Mouse (Mus musculus) G1E (cell line): ENCODE measurements around the gene Serping1. TPM values are rescaled to one million over a fixed set of nuclear protein-coding genes. Genes with fewer than 3 reads are reported as not detected.

Source experiments
- ATAC-seq: 2 replicates; pipeline ENCODE4 v1.8.0; 2016; ENCODE audit warnings: mild to moderate bottlenecking; ENCODE audit not compliant: insufficient number of reproducible peaks, poor library complexity, low FRiP score, severe bottlenecking; ENCODE audit errors: extremely low read depth
- DNase-seq: peaks from one replicate; pipeline ENCODE4 v3.0.0; 2012; ENCODE audit warnings: low spot score
- H3K27me3 ChIP-seq: 2 replicates; pipeline ENCODE4 v1.6.1; 2012; ENCODE audit warnings: mild to moderate bottlenecking, low read length, inconsistent platforms; ENCODE audit not compliant: insufficient read depth
- H3K36me3 ChIP-seq: replicated peaks from 2 replicates; pipeline ENCODE3; 2012; ENCODE audit warnings: mild to moderate bottlenecking, inconsistent platforms
- H3K4me1 ChIP-seq: 2 replicates; pipeline ENCODE4 v1.6.1; 2012; ENCODE audit warnings: low read depth, low read length, inconsistent platforms, mixed read lengths; ENCODE audit not compliant: insufficient read depth
- H3K4me3 ChIP-seq: 2 replicates; pipeline ENCODE4 v1.5.1; 2012; ENCODE audit warnings: low read depth, mild to moderate bottlenecking, inconsistent platforms, low read length, moderate library complexity, mixed read lengths
- H3K9me3 ChIP-seq: replicated peaks from 2 replicates; pipeline ENCODE4 v1.6.1; 2012; ENCODE audit warnings: inconsistent platforms
- CTCF ChIP-seq: IDR thresholded peaks from 2 replicates; pipeline ENCODE4 v1.5.1; 2012; ENCODE audit warnings: low read depth, low read length, inconsistent platforms, mixed read lengths
- GATA1 ChIP-seq: IDR thresholded peaks from 2 replicates; pipeline ENCODE4 v1.6.1; 2012; ENCODE audit warnings: borderline replicate concordance, low read length, inconsistent platforms, mixed read lengths
- GATA2 ChIP-seq: IDR thresholded peaks from 2 replicates; pipeline ENCODE4 v1.6.1; 2012; ENCODE audit warnings: low read depth, low read length, inconsistent platforms, borderline replicate concordance
- POLR2AphosphoS5 ChIP-seq: IDR thresholded peaks from 2 replicates; pipeline ENCODE4 v1.6.1; 2012; ENCODE audit warnings: low read depth, low read length, inconsistent platforms; ENCODE audit not compliant: insufficient replicate concordance
- TAL1 ChIP-seq: conservative IDR thresholded peaks from 2 replicates; pipeline ENCODE4 v1.6.1; 2012; ENCODE audit warnings: low read depth, low read length, inconsistent platforms, mixed read lengths
- polyA plus RNA-seq: library from polyadenylated mRNA; stranded (reverse); fragments of >175 nt; gene quantifications from 2 replicates; pipeline ENCODE4 v1.2.3, GENCODE M21; 2012
- total RNA-seq, 2 experiments: library from RNA; stranded (forward) in 1 of 2; stranded (reverse) in 1 of 2; fragments of 200-1000 nt in 1 of 2; fragments of >200 nt in 1 of 2; fragmentation: Nextera tagmentation in 1 of 2; gene quantifications; 2 replicates each; pipeline ENCODE4 v1.2.3; 2014 to 2017

Gene Serping1
- total and polyA plus RNA-seq, 3 experiments = not detected

GRCm38 (mm10) chr2:84721182-84721581, 54.1 kb downstream of the Serping1 start:
- TF ChIP-seq TAL1 (no peak), CTCF (no peak), GATA1 (no peak)
- H3K36me3 ChIP-seq = peaks cover 44% of the 10 kb centered on the region
- peaks cover 52% of the 10 kb centered on the region for H3K4me1 ChIP-seq
- no peak for ATAC-seq
- no peak overlapping the region for H3K4me3 ChIP-seq
- no peak for DNase-seq
- H3K9me3 ChIP-seq = no peaks in the 10 kb centered on the region
- no peaks in the 10 kb centered on the region for H3K27me3 ChIP-seq

GRCm38 (mm10) chr2:84720718-84721117, 54.5 kb downstream of the Serping1 start:
- Histone ChIP-seq H3K9me3 (no peaks in the 10 kb centered on the region), H3K4me3 (no peak overlapping the region), H3K36me3 (peaks cover 42% of the 10 kb centered on the region), H3K4me1 (peaks cover 52% of the 10 kb centered on the region), H3K27me3 (no peaks in the 10 kb centered on the region)
- DNase-seq (no peak), ATAC-seq (no peak)
- TF ChIP-seq TAL1 (no peak), GATA2 (no peak), GATA1 (no peak), CTCF (no peak), POLR2AphosphoS5 (no peak)

- H3K27me3 ChIP-seq = no peaks in the 10 kb centered on the region
- peaks cover 17% of the 10 kb centered on the region for H3K36me3 ChIP-seq
- peaks cover 41% of the 10 kb centered on the region for H3K4me1 ChIP-seq
- TF ChIP-seq POLR2AphosphoS5 (no peak), GATA1 (no peak), CTCF (no peak), GATA2 (no peak), TAL1 (no peak)
- H3K4me3 ChIP-seq = no peak overlapping the region
- no peak for DNase-seq
- no peaks in the 10 kb centered on the region for H3K9me3 ChIP-seq
- ATAC-seq = no peak
These were observed 57.9 kb downstream of the Serping1 start for GRCm38 (mm10) chr2:84717357-84717756.

GRCm38 (mm10) chr2:84716423-84717355, 58.6 kb downstream of the Serping1 start:
- no peak for TF ChIP-seq POLR2AphosphoS5
- no peak for TF ChIP-seq GATA1
- no peak for TF ChIP-seq CTCF
- TF ChIP-seq GATA2 = no peak
- no peak for TF ChIP-seq TAL1
- ATAC-seq (no peak), DNase-seq (no peak)
- H3K4me3 ChIP-seq = peak overlapping the region; percentile 90; the same call in 1 of the 2 replicates
- no peaks in the 10 kb centered on the region for H3K27me3 ChIP-seq
- peaks cover 39% of the 10 kb centered on the region for H3K4me1 ChIP-seq
- H3K36me3 ChIP-seq = peaks cover 16% of the 10 kb centered on the region
- H3K9me3 ChIP-seq = no peaks in the 10 kb centered on the region

- no peaks in the 10 kb centered on the region for H3K9me3 ChIP-seq
- peaks cover 30% of the 10 kb centered on the region for H3K4me1 ChIP-seq
- no peaks in the 10 kb centered on the region for H3K27me3 ChIP-seq
- ATAC-seq (peak; percentile 94), DNase-seq (peak; percentile 84)
- H3K36me3 ChIP-seq = peaks cover 12% of the 10 kb centered on the region
- TF ChIP-seq TAL1 (no peak), GATA2 (no peak), GATA1 (no peak), POLR2AphosphoS5 (no peak), CTCF (no peak)
- peak overlapping the region; percentile 90 for H3K4me3 ChIP-seq
These were observed 59.5 kb downstream of the Serping1 start for GRCm38 (mm10) chr2:84715562-84716361.

Other genes with a start within 250 kb of the Serping1 start
- 67.8 and 83.0 TPM in 2 replicates for gene Ctnnd1, start 124.7 kb downstream of the Serping1 start, total RNA-seq (2014; fragmentation: Nextera tagmentation)
- 25.3 and 29.8 TPM in 2 replicates for gene Ctnnd1, start 124.7 kb downstream of the Serping1 start, total RNA-seq (2017)
- 9.6 and 13.8 TPM in 2 replicates for gene Ctnnd1, start 124.7 kb downstream of the Serping1 start, polyA plus RNA-seq
- gene Btbd18, start 116.4 kb downstream of the Serping1 start, total RNA-seq (2014; fragmentation: Nextera tagmentation) = not detected in 2 replicates
- 0.12 and 0.16 TPM in 2 replicates for gene Btbd18, start 116.4 kb downstream of the Serping1 start, total RNA-seq (2017)
- not detected in 2 replicates for gene Btbd18, start 116.4 kb downstream of the Serping1 start, polyA plus RNA-seq
- gene Selenoh, start 104.7 kb downstream of the Serping1 start, total RNA-seq (2014; fragmentation: Nextera tagmentation) = 49.4 and 51.5 TPM in 2 replicates
- gene Selenoh, start 104.7 kb downstream of the Serping1 start, total RNA-seq (2017) = 160 and 178 TPM in 2 replicates
- 381 and 384 TPM in 2 replicates for gene Selenoh, start 104.7 kb downstream of the Serping1 start, polyA plus RNA-seq
- gene Gm28635, start 97.4 kb downstream of the Serping1 start, total RNA-seq (2014; fragmentation: Nextera tagmentation) = not detected in 2 replicates
- gene Gm28635, start 97.4 kb downstream of the Serping1 start, total RNA-seq (2017) = not detected in 2 replicates
- not detected in 2 replicates for gene Gm28635, start 97.4 kb downstream of the Serping1 start, polyA plus RNA-seq
- gene Med19, start 97.0 kb downstream of the Serping1 start, total RNA-seq (2014; fragmentation: Nextera tagmentation) = 51.1 and 55.0 TPM in 2 replicates
- gene Med19, start 97.0 kb downstream of the Serping1 start, total RNA-seq (2017) = 26.8 and 33.1 TPM in 2 replicates
- 14.8 and 17.8 TPM in 2 replicates for gene Med19, start 97.0 kb downstream of the Serping1 start, polyA plus RNA-seq
- 96.2 and 113 TPM in 2 replicates for gene Tmx2, start 96.3 kb downstream of the Serping1 start, total RNA-seq (2014; fragmentation: Nextera tagmentation)
- gene Tmx2, start 96.3 kb downstream of the Serping1 start, total RNA-seq (2017) = 66.2 and 68.9 TPM in 2 replicates
- 3.9 and 4.0 TPM in 2 replicates for gene Tmx2, start 96.3 kb downstream of the Serping1 start, polyA plus RNA-seq
- 61.0 and 70.6 TPM in 2 replicates for gene Zdhhc5, start 60.3 kb downstream of the Serping1 start, total RNA-seq (2014; fragmentation: Nextera tagmentation)
- gene Zdhhc5, start 60.3 kb downstream of the Serping1 start, total RNA-seq (2017) = 32.6 and 38.0 TPM in 2 replicates
- gene Zdhhc5, start 60.3 kb downstream of the Serping1 start, polyA plus RNA-seq = 30.7 and 32.5 TPM in 2 replicates
- gene Clp1, start 48.1 kb downstream of the Serping1 start, total RNA-seq (2014; fragmentation: Nextera tagmentation) = 30.0 and 30.7 TPM in 2 replicates
- gene Clp1, start 48.1 kb downstream of the Serping1 start, total RNA-seq (2017) = 44.7 and 51.0 TPM in 2 replicates
- gene Clp1, start 48.1 kb downstream of the Serping1 start, polyA plus RNA-seq = 0.98 and 1.1 TPM in 2 replicates
- gene Ypel4, start 41.4 kb downstream of the Serping1 start, total RNA-seq (2014; fragmentation: Nextera tagmentation) = 13.1 TPM in 1 of 2 replicates, not detected in the other
- gene Ypel4, start 41.4 kb downstream of the Serping1 start, total RNA-seq (2017) = 0.29 and 0.44 TPM in 2 replicates
- 0.07 and 0.16 TPM in 2 replicates for gene Ypel4, start 41.4 kb downstream of the Serping1 start, polyA plus RNA-seq
- not detected in 2 replicates for gene Gm19426, start 31.8 kb downstream of the Serping1 start, total RNA-seq (2014; fragmentation: Nextera tagmentation)
- gene Gm19426, start 31.8 kb downstream of the Serping1 start, total RNA-seq (2017) = not detected in 2 replicates
- not detected in 2 replicates for gene Gm19426, start 31.8 kb downstream of the Serping1 start, polyA plus RNA-seq
- gene Ube2l6, start 23.4 kb upstream of the Serping1 start, total RNA-seq (2014; fragmentation: Nextera tagmentation) = 37.2 and 74.5 TPM in 2 replicates
- gene Ube2l6, start 23.4 kb upstream of the Serping1 start, total RNA-seq (2017) = 20.2 and 22.5 TPM in 2 replicates
- gene Ube2l6, start 23.4 kb upstream of the Serping1 start, polyA plus RNA-seq = 1.2 and 2.5 TPM in 2 replicates
- not detected in 2 replicates for gene Smtnl1, start 47.2 kb upstream of the Serping1 start, total RNA-seq (2014; fragmentation: Nextera tagmentation)
- gene Smtnl1, start 47.2 kb upstream of the Serping1 start, total RNA-seq (2017) = not detected in 2 replicates
- not detected in 2 replicates for gene Smtnl1, start 47.2 kb upstream of the Serping1 start, polyA plus RNA-seq
- gene Timm10, start 51.6 kb upstream of the Serping1 start, total RNA-seq (2014; fragmentation: Nextera tagmentation) = 13.5 and 21.0 TPM in 2 replicates
- 51.5 and 54.9 TPM in 2 replicates for gene Timm10, start 51.6 kb upstream of the Serping1 start, total RNA-seq (2017)
- gene Timm10, start 51.6 kb upstream of the Serping1 start, polyA plus RNA-seq = 13.3 and 19.5 TPM in 2 replicates
- 0.29 and 62.5 TPM in 2 replicates for gene Slc43a1, start 63.4 kb upstream of the Serping1 start, total RNA-seq (2014; fragmentation: Nextera tagmentation)
- 0.05 and 0.12 TPM in 2 replicates for gene Slc43a1, start 63.4 kb upstream of the Serping1 start, total RNA-seq (2017)
- gene Slc43a1, start 63.4 kb upstream of the Serping1 start, polyA plus RNA-seq = 0.03 TPM in 1 of 2 replicates, not detected in the other
- gene Rtn4rl2, start 111.3 kb upstream of the Serping1 start, total RNA-seq (2014; fragmentation: Nextera tagmentation) = not detected in 2 replicates
- not detected in 2 replicates for gene Rtn4rl2, start 111.3 kb upstream of the Serping1 start, total RNA-seq (2017)
- not detected in 2 replicates for gene Rtn4rl2, start 111.3 kb upstream of the Serping1 start, polyA plus RNA-seq
- gene Slc43a3, start 161.1 kb upstream of the Serping1 start, total RNA-seq (2014; fragmentation: Nextera tagmentation) = 116 and 137 TPM in 2 replicates
- gene Slc43a3, start 161.1 kb upstream of the Serping1 start, total RNA-seq (2017) = 85.2 and 90.3 TPM in 2 replicates
- gene Slc43a3, start 161.1 kb upstream of the Serping1 start, polyA plus RNA-seq = 13.5 and 15.4 TPM in 2 replicates
- not detected in 2 replicates for gene Prg2, start 205.0 kb upstream of the Serping1 start, total RNA-seq (2014; fragmentation: Nextera tagmentation)
- gene Prg2, start 205.0 kb upstream of the Serping1 start, total RNA-seq (2017) = 0.82 TPM in 1 of 2 replicates, not detected in the other
- gene Prg2, start 205.0 kb upstream of the Serping1 start, polyA plus RNA-seq = not detected in 2 replicates
- not detected in 2 replicates for gene Prg3, start 212.8 kb upstream of the Serping1 start, total RNA-seq (2014; fragmentation: Nextera tagmentation)
- gene Prg3, start 212.8 kb upstream of the Serping1 start, total RNA-seq (2017) = 88.3 and 92.3 TPM in 2 replicates
- 0.42 and 0.70 TPM in 2 replicates for gene Prg3, start 212.8 kb upstream of the Serping1 start, polyA plus RNA-seq